Mouse (Mus musculus): ENCODE data around the gene E330034G19Rik. TPM values are rescaled to one million over a fixed set of nuclear protein-coding genes. Genes with fewer than 3 reads are reported as not detected.

E330034G19Rik gene
- polyA plus RNA-seq, 1 experiment: not detected

GRCm38 (mm10) chr14:24290726-24291125 lies 2.3 kb upstream of the E330034G19Rik start:
- TF ChIP-seq GATA1 (IDR thresholded peaks at IDR 0.05; ENCODE audit: low read length): no peak

GRCm38 (mm10) chr14:24293631-24294030 lies 617 bp downstream of the E330034G19Rik start:
- TF ChIP-seq GATA1 (IDR thresholded peaks at IDR 0.05; ENCODE audit: low read length): no peak

GRCm38 (mm10) chr14:24306667-24307066 lies 13.7 kb downstream of the E330034G19Rik start:
- TF ChIP-seq GATA1 (IDR thresholded peaks at IDR 0.05; ENCODE audit: low read length): no peak

- TF ChIP-seq GATA1 (IDR thresholded peaks at IDR 0.05; ENCODE audit: low read length): no peak
Observed at GRCm38 (mm10) chr14:24307146-24307545, 14.1 kb downstream of the E330034G19Rik start.

GRCm38 (mm10) chr14:24311110-24311509 lies 18.1 kb downstream of the E330034G19Rik start:
- no peak for TF ChIP-seq GATA1 (IDR thresholded peaks at IDR 0.05; ENCODE audit: low read length)

GRCm38 (mm10) chr14:24358295-24358951 lies 65.4 kb downstream of the E330034G19Rik start:
- TF ChIP-seq GATA1 (IDR thresholded peaks at IDR 0.05; ENCODE audit: low read length): no peak

Other genes starting within 250 kb of the E330034G19Rik start
- gene Dlg5, start 47.3 kb upstream of the E330034G19Rik start, polyA plus RNA-seq (2012): 2.6 and 3.0 TPM in 2 replicates
- gene Polr3a, start 193.8 kb downstream of the E330034G19Rik start, polyA plus RNA-seq (2012): 4.1 and 5.1 TPM in 2 replicates
- 184 and 226 TPM in 2 replicates for gene Rps24, start 193.9 kb downstream of the E330034G19Rik start, polyA plus RNA-seq (2012)

Measured in G1E-ER4 (cell line).